Mouse (Mus musculus): ENCODE data around the gene Praf2. TPM values are rescaled to one million over a fixed set of nuclear protein-coding genes. Genes with fewer than 3 reads are reported as not detected.
A peak's percentile ranks its signal among the peaks of the same experiment; 100 is the strongest.

Gene Praf2
- total and polyA plus RNA-seq, 3 experiments = 25.7 to 49.1 (median 40.6) TPM

DNA sequence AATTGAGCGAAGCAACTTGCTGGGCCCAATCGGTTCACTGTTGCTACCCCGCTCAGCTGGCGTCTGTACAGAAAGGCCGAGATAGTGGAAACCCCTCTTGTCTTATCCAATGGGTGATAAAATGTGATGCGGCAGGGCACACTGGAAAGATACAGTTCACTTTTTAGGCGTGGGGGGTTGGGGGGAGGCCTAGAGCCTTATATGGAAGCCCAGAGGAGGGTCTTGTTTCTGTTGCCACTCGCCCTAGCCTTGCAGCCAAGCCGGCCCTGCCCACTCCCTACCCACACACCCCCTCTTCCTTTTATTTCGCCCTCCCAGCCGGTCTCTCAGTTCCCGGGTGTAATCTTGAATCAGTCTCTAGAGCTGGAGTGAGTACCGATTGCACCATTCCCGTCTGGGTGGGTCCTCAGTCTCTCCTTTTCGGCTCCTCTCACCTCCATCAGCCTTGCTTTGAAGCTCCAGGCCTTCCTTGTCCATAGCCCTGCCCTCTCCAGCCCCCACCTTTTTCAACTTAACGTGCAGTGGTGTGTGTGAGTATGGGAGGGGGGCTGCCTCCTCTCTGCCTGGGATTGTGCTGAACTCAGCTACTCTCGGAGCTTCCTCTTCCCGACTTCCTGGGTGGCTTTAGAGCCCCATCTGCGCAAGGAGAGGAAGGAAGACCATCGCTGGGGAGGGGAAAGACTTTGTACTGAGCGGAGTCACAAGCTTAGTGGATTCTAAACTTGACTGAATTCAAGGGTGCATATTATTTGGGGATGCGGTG is 35.6 kb downstream of the Praf2 start:
- in situ Hi-C loops (cut with MboI; ENCODE audit: low pct_ligation_motif_present, low pct_unique_long_range_greater_than_20kb, low sequenced_read_pairs) = no loop called here
- peak overlapping the region; percentile 41 for H3K4me2 ChIP-seq (ENCODE audit: insufficient read depth, low read depth, poor library complexity, severe bottlenecking)
- dilution Hi-C loops (cut with MboI; ENCODE audit: extremely low pct_ligation_motif_present, extremely low pct_unique_long_range_greater_than_20kb, low sequenced_read_pairs) = no loop called here
- H3K4me3 ChIP-seq (replicated peaks in 1 of 3; ENCODE audit: low read depth in 2 of 3, low read length in 2 of 3, poor library complexity in 1 of 3) = peak overlapping the region; percentile 66 to 88 (median 70)
- DNase-seq (ENCODE audit: extremely low read depth) = no peak
- peak overlapping the region; percentile 66 for H3K9ac ChIP-seq (ENCODE audit: insufficient read depth, low read depth)
- peaks cover 2 to 19% of the 10 kb centered on the region in 2 experiments; a peak in 3 of 4 replicates for H3K4me1 ChIP-seq (ENCODE audit: control insufficient read depth in 1 of 2, insufficient read depth in 2 of 2)
- TF ChIP-seq JUND (conservative IDR thresholded peaks at IDR 0.05; ENCODE audit: low read depth, low read length) (no peak), GABPA (IDR thresholded peaks at IDR 0.05; ENCODE audit: insufficient replicate concordance, low read depth, low read length) (no peak), UBTF (IDR thresholded peaks at IDR 0.05; ENCODE audit: low read depth, low read length) (no peak), CHD2 (IDR thresholded peaks at IDR 0.05; ENCODE audit: low read length) (no peak), RCOR1 (conservative IDR thresholded peaks at IDR 0.05; ENCODE audit: low read depth, low read length) (no peak), ETS1 (conservative IDR thresholded peaks at IDR 0.05; ENCODE audit: low read depth, low read length) (no peak), SMC3 (IDR thresholded peaks at IDR 0.05; ENCODE audit: low read depth, low read length) (no peak), ZMIZ1 (IDR thresholded peaks at IDR 0.05; ENCODE audit: low read depth, low read length) (no peak), E2F4 (IDR thresholded peaks at IDR 0.05; ENCODE audit: insufficient replicate concordance, low read depth, low read length) (no peak), PAX5 (IDR thresholded peaks at IDR 0.05; ENCODE audit: low read length) (no peak), POLR2A (IDR thresholded peaks at IDR 0.05; ENCODE audit: low read depth, low read length) (no peak), USF1 (IDR thresholded peaks at IDR 0.05; ENCODE audit: low read depth, low read length) (no peak), ZNF384 (IDR thresholded peaks at IDR 0.05; ENCODE audit: low read depth, low read length) (no peak), RAD21 (IDR thresholded peaks at IDR 0.05; ENCODE audit: low read depth, low read length) (no peak), MAX (IDR thresholded peaks at IDR 0.05; ENCODE audit: low read length) (no peak)
- H3K27ac ChIP-seq (ENCODE audit: insufficient read depth, low read depth) = no peak overlapping the region
- peaks cover 26 to 34% of the 10 kb centered on the region in 2 experiments for H3K36me3 ChIP-seq (replicated peaks in 1 of 2; ENCODE audit: control insufficient read depth in 1 of 2, insufficient read depth in 1 of 2, low read length in 1 of 2)
- H3K27me3 ChIP-seq (replicated peaks) = no peaks in the 10 kb centered on the region
- peaks cover 20% of the 10 kb centered on the region for H3K79me2 ChIP-seq (replicated peaks; ENCODE audit: control insufficient read depth, extremely low read depth, insufficient read depth, poor library complexity, severe bottlenecking)
- H3K9me3 ChIP-seq (replicated peaks; ENCODE audit: low read length) = no peaks in the 10 kb centered on the region

DNA sequence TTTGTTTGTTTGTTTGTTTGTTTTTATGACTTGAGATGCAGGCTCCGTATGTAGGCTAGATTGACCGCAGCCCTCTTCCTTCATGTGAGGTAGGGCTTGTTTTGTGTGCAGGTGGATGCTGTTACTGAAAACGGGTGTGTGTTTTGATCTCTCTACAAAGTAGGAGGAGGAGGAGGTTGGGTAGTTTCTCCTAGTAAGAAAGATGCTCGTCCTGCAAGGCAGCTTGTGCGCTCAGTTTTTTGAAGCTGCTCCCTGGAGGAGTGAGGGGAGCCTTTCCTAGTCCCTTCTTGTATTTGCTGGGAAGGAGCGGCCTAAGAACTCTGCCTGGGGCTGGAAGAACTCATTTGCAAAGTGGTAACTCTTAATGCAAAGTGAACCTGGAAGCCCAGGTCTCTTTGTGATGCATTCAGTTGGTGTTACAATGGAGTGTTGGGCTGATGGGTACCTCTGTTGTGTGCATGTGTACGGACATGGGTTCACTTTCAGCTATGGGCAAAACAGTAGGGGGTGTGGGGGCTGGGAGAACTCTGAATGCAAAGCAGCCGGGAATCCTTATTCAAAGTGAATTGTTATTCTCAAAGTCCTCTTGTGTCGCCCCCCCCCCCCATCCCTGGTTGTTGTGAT is 36.5 kb downstream of the Praf2 start:
- H3K4me3 ChIP-seq (replicated peaks in 1 of 3; ENCODE audit: low read depth in 2 of 3, low read length in 2 of 3, poor library complexity in 1 of 3) = peak overlapping the region in 2 of 3 experiments; percentile 70 to 88
- no peak overlapping the region for H3K9ac ChIP-seq (ENCODE audit: insufficient read depth, low read depth)
- H3K27me3 ChIP-seq (replicated peaks) = no peaks in the 10 kb centered on the region
- DNase-seq (ENCODE audit: extremely low read depth) = no peak
- H3K79me2 ChIP-seq (replicated peaks; ENCODE audit: control insufficient read depth, extremely low read depth, insufficient read depth, poor library complexity, severe bottlenecking) = peaks cover 20% of the 10 kb centered on the region
- H3K36me3 ChIP-seq (replicated peaks in 1 of 2; ENCODE audit: control insufficient read depth in 1 of 2, insufficient read depth in 1 of 2, low read length in 1 of 2) = peaks cover 31 to 43% of the 10 kb centered on the region in 2 experiments
- in situ Hi-C loops (cut with MboI; ENCODE audit: low pct_ligation_motif_present, low pct_unique_long_range_greater_than_20kb, low sequenced_read_pairs) (no loop called here), dilution Hi-C loops (cut with MboI; ENCODE audit: extremely low pct_ligation_motif_present, extremely low pct_unique_long_range_greater_than_20kb, low sequenced_read_pairs) (no loop called here)
- TF ChIP-seq MAFK (IDR thresholded peaks at IDR 0.05; ENCODE audit: insufficient replicate concordance, low read length) (no peak), E2F4 (IDR thresholded peaks at IDR 0.05; ENCODE audit: insufficient replicate concordance, low read depth, low read length) (no peak), ZKSCAN1 (IDR thresholded peaks at IDR 0.05; ENCODE audit: borderline replicate concordance, low read depth, low read length) (no peak), TCF12 (IDR thresholded peaks at IDR 0.05; ENCODE audit: low read depth, low read length) (no peak), ZMIZ1 (IDR thresholded peaks at IDR 0.05; ENCODE audit: low read depth, low read length) (no peak), BHLHE40 (IDR thresholded peaks at IDR 0.05; ENCODE audit: low read depth, low read length) (no peak), NELFE (IDR thresholded peaks at IDR 0.05; ENCODE audit: low read depth, low read length) (no peak), RCOR1 (conservative IDR thresholded peaks at IDR 0.05; ENCODE audit: low read depth, low read length) (no peak), HCFC1 (IDR thresholded peaks at IDR 0.05; ENCODE audit: low read depth, low read length) (no peak)
- H3K4me2 ChIP-seq (ENCODE audit: insufficient read depth, low read depth, poor library complexity, severe bottlenecking) = peak overlapping the region; percentile 41
- peaks cover 2 to 19% of the 10 kb centered on the region in 2 experiments; a peak in 3 of 4 replicates for H3K4me1 ChIP-seq (ENCODE audit: control insufficient read depth in 1 of 2, insufficient read depth in 2 of 2)
- no peak overlapping the region for H3K27ac ChIP-seq (ENCODE audit: insufficient read depth, low read depth)
- H3K9me3 ChIP-seq (replicated peaks; ENCODE audit: low read length) = no peaks in the 10 kb centered on the region

Measured in CH12.LX (cell line).